Comparison of ENCODE assay signal across 8 mouse cellular contexts in genomic region chr15:101173421-101174211, GRCm38 (mm10). TPM values are rescaled to one million over a fixed set of nuclear protein-coding genes. Genes with fewer than 3 reads are reported as not detected.
DNase-seq lines count a peak whose midpoint lies in the region; ATAC-seq and TF ChIP-seq lines count a peak whose summit lies in the region.

Acvr1b (plus strand) TSS chr15:101174067.

- H3K27ac ChIP-seq in hindbrain, embryonic 12.5 days: peak within 1 kb of the TSS; percentile 91
- peak within 1 kb of the TSS; percentile 93 for H3K27ac ChIP-seq in lung, postnatal 0 days (ENCODE audit: low read length)

- DNase-seq in NIH3T3 (ENCODE audit: low read depth): peak; percentile 97
- DNase-seq in cerebellum, adult 9-10 months: peak; percentile 92
- DNase-seq in frontal cortex, postnatal 14 days (ENCODE audit: low spot score in 2 of 2): peak; percentile 73 to 76
- DNase-seq in layer of hippocampus, postnatal 10 days (ENCODE audit: low spot score in 2 of 2): peak; percentile 83 to 91
- peak; percentile 95 for DNase-seq in lung, postnatal 0 days (ENCODE audit: low spot score)
- DNase-seq in ovary, postnatal 10 days (ENCODE audit: low spot score): peak; percentile 78
- peak; percentile 94 for DNase-seq in thymus, postnatal 0 days (ENCODE audit: low spot score)

- 1% methylated on average over 33 of the region's 87 CpGs for WGBS in hindbrain, embryonic 12.5 days
- 1% methylated on average over 19 of the region's 87 CpGs for WGBS in lung, postnatal 0 days

- peak within 1 kb of the TSS; percentile 91 for H3K4me3 ChIP-seq in hindbrain, embryonic 12.5 days
- peak within 1 kb of the TSS; percentile 91 for H3K4me3 ChIP-seq in lung, postnatal 0 days (ENCODE audit: low read depth, low read length)

- H3K4me1 ChIP-seq in hindbrain, embryonic 12.5 days: peaks cover 39% of the 10 kb centered on the region
- H3K4me1 ChIP-seq in lung, postnatal 0 days (ENCODE audit: insufficient read depth, low read depth, low read length): peaks cover 18% of the 10 kb centered on the region; the same call in 1 of the 2 replicates

- H3K36me3 ChIP-seq in hindbrain, embryonic 12.5 days: no peaks in the 10 kb centered on the region
- no peaks in the 10 kb centered on the region for H3K36me3 ChIP-seq in lung, postnatal 0 days (ENCODE audit: insufficient read depth, low read length)

- no peaks in the 10 kb centered on the region for H3K9me3 ChIP-seq in hindbrain, embryonic 12.5 days (replicated peaks)
- H3K9me3 ChIP-seq in lung, postnatal 0 days (ENCODE audit: low read length): no peaks in the 10 kb centered on the region

- H3K4me2 ChIP-seq in hindbrain, embryonic 12.5 days (replicated peaks): peak within 1 kb of the TSS; percentile 93
- H3K4me2 ChIP-seq in lung, postnatal 0 days (replicated peaks; ENCODE audit: low read depth, low read length): peak within 1 kb of the TSS; percentile 81

- peaks cover 10% of the 10 kb centered on the region; the same call in 1 of the 2 replicates for H3K27me3 ChIP-seq in hindbrain, embryonic 12.5 days
- no peaks in the 10 kb centered on the region for H3K27me3 ChIP-seq in lung, postnatal 0 days (replicated peaks; ENCODE audit: insufficient read depth, low read length)

- no peak for TF ChIP-seq CTCF in lung, postnatal 0 days (IDR thresholded peaks at IDR 0.05)

- ATAC-seq in hindbrain, embryonic 12.5 days (ENCODE audit: low FRiP score): peak; percentile 89
- ATAC-seq in lung, postnatal 0 days: peak; percentile 93

- peak; percentile 98 for TF ChIP-seq EP300 in lung, postnatal 0 days (IDR thresholded peaks at IDR 0.05)

- peak within 1 kb of the TSS; percentile 98 for H3K9ac ChIP-seq in hindbrain, embryonic 12.5 days
- H3K9ac ChIP-seq in lung, postnatal 0 days (replicated peaks; ENCODE audit: low read depth): peak within 1 kb of the TSS; percentile 92

RNA-seq across cellular contexts. Expression of gene Acvr1b, which starts in this region (rescaled TPM):
- 12.2 and 15.5 TPM in 2 replicates for polyA plus RNA-seq in hindbrain, embryonic 12.5 days (2016; fragmentation: Nextera tagmentation; extraction: Ambion mirVana)
- 10 to 100 TPM; 78.9 to 79.2 TPM for total RNA-seq in layer of hippocampus, postnatal 10 days (2021)
- polyA plus RNA-seq in lung, postnatal 0 days (2015; fragmentation: Nextera tagmentation; extraction: Ambion mirVana): 6.6 and 7.4 TPM in 2 replicates
- polyA plus RNA-seq in thymus, postnatal 0 days (2015; fragmentation: Nextera tagmentation; extraction: Ambion mirVana): 3.9 and 4.6 TPM in 2 replicates

Comparison
In these comparisons a context has a peak if more than half of its experiments do, and no peak if none do; other contexts are left out.
1. Peak in every context shown above with its lines: DNase-seq, ATAC-seq, H3K4me3 ChIP-seq and H3K27ac ChIP-seq.